Mouse (Mus musculus): ENCODE measurements around the gene Sdhb. TPM values are rescaled to one million over a fixed set of nuclear protein-coding genes. Genes with fewer than 3 reads are reported as not detected.
A peak's percentile ranks its signal among the peaks of the same experiment; 100 is the strongest.

Gene Sdhb
- polyA plus RNA-seq, 3 experiments from 2014 or later, result 275 to 381 (median 276) TPM

- no peak for ATAC-seq
These were observed 17.1 kb downstream of the Sdhb start for GRCm38 (mm10) chr4:140977886-140978692.

GRCm38 (mm10) chr4:140981605-140982004 is 20.6 kb downstream of the Sdhb start:
- ATAC-seq, result no peak

GRCm38 (mm10) chr4:140982808-140983207 is 21.8 kb downstream of the Sdhb start:
- no peak for ATAC-seq

- ATAC-seq, result peak; percentile 63
These were observed 22.4 kb downstream of the Sdhb start for GRCm38 (mm10) chr4:140983442-140983841.

- no peak for ATAC-seq
These were observed 23.5 kb downstream of the Sdhb start for GRCm38 (mm10) chr4:140984544-140984943.

GRCm38 (mm10) chr4:140986024-140986710 is 25.2 kb downstream of the Sdhb start:
- peak; percentile 23 for ATAC-seq

GRCm38 (mm10) chr4:140986711-140987395 is 25.9 kb downstream of the Sdhb start, which contains the start of gene Atp13a2:
Atp13a2 (plus strand) TSS chr4:140986873.
- peak; percentile 73 for ATAC-seq

GRCm38 (mm10) chr4:140987476-140987875 is 26.5 kb downstream of the Sdhb start:
- peak; percentile 33 for ATAC-seq

- no peak for ATAC-seq
These were observed 27.8 kb downstream of the Sdhb start for GRCm38 (mm10) chr4:140988706-140989290.

- ATAC-seq, result no peak
These were observed 28.4 kb downstream of the Sdhb start for GRCm38 (mm10) chr4:140989447-140989846.

- no peak for ATAC-seq
These were observed 31.2 kb downstream of the Sdhb start for GRCm38 (mm10) chr4:140992215-140992614.

GRCm38 (mm10) chr4:140993846-140994245 is 32.8 kb downstream of the Sdhb start:
- no peak for ATAC-seq

GRCm38 (mm10) chr4:140995811-140996210 is 34.8 kb downstream of the Sdhb start:
- no peak for ATAC-seq

- no peak for ATAC-seq
These were observed 35.8 kb downstream of the Sdhb start for GRCm38 (mm10) chr4:140996812-140997211.

- ATAC-seq, result no peak
These were observed 45.0 kb downstream of the Sdhb start for GRCm38 (mm10) chr4:141005983-141006382.

- ATAC-seq, result no peak
These were observed 47.0 kb downstream of the Sdhb start for GRCm38 (mm10) chr4:141008028-141008427.

GRCm38 (mm10) chr4:141010118-141010517 is 49.1 kb downstream of the Sdhb start, which contains the start of gene Mfap2:
Mfap2 (plus strand) TSS chr4:141010418.
- ATAC-seq, result no peak

- ATAC-seq, result no peak
These were observed 49.5 kb downstream of the Sdhb start for GRCm38 (mm10) chr4:141010526-141010925.

GRCm38 (mm10) chr4:141010941-141011429 is 50.0 kb downstream of the Sdhb start:
- ATAC-seq, result no peak

- ATAC-seq, result no peak
These were observed 50.7 kb downstream of the Sdhb start for GRCm38 (mm10) chr4:141011556-141012328.

- no peak for ATAC-seq
These were observed 51.6 kb downstream of the Sdhb start for GRCm38 (mm10) chr4:141012558-141012957.

GRCm38 (mm10) chr4:141014114-141014513 is 53.1 kb downstream of the Sdhb start:
- ATAC-seq, result no peak
